Mouse (Mus musculus) kidney, postnatal 0 days (tissue): Measurements from ENCODE around the gene Lax1. TPM values are rescaled to one million over a fixed set of nuclear protein-coding genes. Genes with fewer than 3 reads are reported as not detected.

Experiments
- ATAC-seq: fragments of 200-750 bp; cut with Nextera tagmentation; replicated peaks from 2 replicates; pipeline ENCODE4 v1.8.0; 2017; ENCODE audit warnings: low read depth, moderate number of reproducible peaks, moderate TSS enrichment, moderate library complexity; ENCODE audit not compliant: low FRiP score
- DNase-seq: peaks from one replicate; pipeline ENCODE4 v3.0.0-alpha.2; 2016; ENCODE audit warnings: low spot score
- H3K27ac ChIP-seq: fragments of 300-500 bp; sonication (generic); 2 replicates; pipeline ENCODE4 v1.5.1; 2014; ENCODE audit warnings: mild to moderate bottlenecking
- H3K27me3 ChIP-seq: fragments of 300-500 bp; sonication (generic); 2 replicates; pipeline ENCODE4 v1.6.1; 2014; ENCODE audit warnings: low read length, mixed read lengths; ENCODE audit not compliant: insufficient read depth
- H3K36me3 ChIP-seq: fragments of 300-500 bp; sonication (generic); 2 replicates; pipeline ENCODE4 v1.6.1; 2014; ENCODE audit warnings: low read length, mixed read lengths; ENCODE audit not compliant: insufficient read depth
- H3K4me1 ChIP-seq: fragments of 300-500 bp; sonication (generic); replicated peaks from 2 replicates; pipeline ENCODE4 v1.6.1; 2014; ENCODE audit warnings: antibody characterized with exemption, low read length, mixed read lengths; ENCODE audit not compliant: insufficient read depth
- H3K4me2 ChIP-seq: fragments of 300-500 bp; sonication (generic); 2 replicates; pipeline ENCODE4 v1.6.1; 2014; ENCODE audit warnings: mild to moderate bottlenecking, low read length, moderate library complexity, mixed read lengths
- H3K4me3 ChIP-seq: fragments of 300-500 bp; sonication (generic); replicated peaks from 2 replicates; pipeline ENCODE4 v1.5.1; 2014; ENCODE audit warnings: low read depth, low read length
- H3K9ac ChIP-seq: fragments of 300-500 bp; sonication (generic); 2 replicates; pipeline ENCODE4 v1.6.1; 2014; ENCODE audit warnings: low read depth, low read length
- H3K9me3 ChIP-seq: fragments of 300-500 bp; sonication (generic); replicated peaks from 2 replicates; pipeline ENCODE4 v1.6.1; 2016; ENCODE audit warnings: low read length, inconsistent platforms, mixed read lengths
- CTCF ChIP-seq: IDR thresholded peaks from 2 replicates; pipeline ENCODE4 v1.5.1; 2016; ENCODE audit warnings: antibody characterized with exemption, low read depth, mild to moderate bottlenecking, moderate library complexity
- WGBS: fragments of 180-500 bp; shearing (Covaris S2); extraction: QIAGEN DNeasy Blood & Tissue Kit; methylation state at CpG from one replicate; pipeline ENCODE4 v1.1.7; 2014; 5-methylcytosine and 5-hydroxymethylcytosine counted together
- polyA plus RNA-seq: library from polyadenylated mRNA; unstranded; fragments of >200 nt; fragmentation: Nextera tagmentation; extraction: Ambion mirVana; gene quantifications from 2 replicates; pipeline ENCODE4 v1.2.1, GENCODE M21; 2015

Gene Lax1
- 0.58 and 0.61 TPM in 2 replicates for polyA plus RNA-seq

GRCm38 (mm10) chr1:133689897-133690296, at the start of gene Lax1:
Gene Lax1, minus strand, starts transcription at chr1:133690108.
- no peak for ATAC-seq
- WGBS, result 14% methylated on average over 6 of the region's 6 CpGs
- no peaks in the 10 kb centered on the region for H3K9me3 ChIP-seq
- peaks cover 17% of the 10 kb centered on the region for H3K4me1 ChIP-seq
- no peaks in the 10 kb centered on the region for H3K27me3 ChIP-seq
- no peaks in the 10 kb centered on the region for H3K36me3 ChIP-seq
- H3K4me3 ChIP-seq, result no peak within 1 kb of the TSS
- no peak within 1 kb of the TSS for H3K9ac ChIP-seq
- H3K4me2 ChIP-seq, result no peak within 1 kb of the TSS
- DNase-seq, result peak; percentile 22
- TF ChIP-seq CTCF, result no peak
- H3K27ac ChIP-seq, result no peak within 1 kb of the TSS

- DNase-seq (peak; percentile 19), ATAC-seq (no peak)
- H3K4me1 ChIP-seq, result peaks cover under 1% of the 10 kb centered on the region; the same call in 1 of the 2 replicates
- H3K4me3 ChIP-seq, result no peak overlapping the region
- no peak for TF ChIP-seq CTCF
- no peak overlapping the region for H3K4me2 ChIP-seq
- H3K9me3 ChIP-seq, result no peaks in the 10 kb centered on the region
- no peaks in the 10 kb centered on the region for H3K27me3 ChIP-seq
- H3K27ac ChIP-seq, result no peak overlapping the region
- no peak overlapping the region for H3K9ac ChIP-seq
- WGBS, result 54% methylated on average over 7 of the region's 7 CpGs
- 0 out of 2 replicates have a peak, but pooled peaks cover 6% of the 10 kb centered on the region for H3K36me3 ChIP-seq
These were observed 46.8 kb upstream of the Lax1 start for GRCm38 (mm10) chr1:133736664-133737063.

- peak; percentile 68 for ATAC-seq
- Histone ChIP-seq H3K4me2 (peak overlapping the region; percentile 48), H3K9me3 (no peaks in the 10 kb centered on the region), H3K4me1 (no peaks in the 10 kb centered on the region), H3K27me3 (no peaks in the 10 kb centered on the region), H3K9ac (0 out of 2 replicates have a peak overlapping the region, but pooled peaks have one; percentile 46), H3K27ac (no peak overlapping the region), H3K36me3 (0 out of 2 replicates have a peak, but pooled peaks cover 6% of the 10 kb centered on the region), H3K4me3 (peak overlapping the region; percentile 20; the same call in 1 of the 2 replicates)
- peak; percentile 97 for TF ChIP-seq CTCF
- 8% methylated on average over 17 of the region's 17 CpGs for WGBS
- DNase-seq, result peak; percentile 92
These were observed 46.2 kb upstream of the Lax1 start for GRCm38 (mm10) chr1:133735995-133736652.

- H3K27me3 ChIP-seq, result no peaks in the 10 kb centered on the region
- no peaks in the 10 kb centered on the region for H3K4me1 ChIP-seq
- DNase-seq, result peak; percentile 64
- no peaks in the 10 kb centered on the region for H3K9me3 ChIP-seq
- no peak overlapping the region for H3K9ac ChIP-seq
- H3K36me3 ChIP-seq, result 0 out of 2 replicates have a peak, but pooled peaks cover 7% of the 10 kb centered on the region
- TF ChIP-seq CTCF, result no peak
- no peak overlapping the region for H3K27ac ChIP-seq
- H3K4me3 ChIP-seq, result no peak overlapping the region
- no peak for ATAC-seq
- 27% methylated on average over 11 of the region's 11 CpGs for WGBS
- H3K4me2 ChIP-seq, result no peak overlapping the region
These were observed 42.9 kb upstream of the Lax1 start for GRCm38 (mm10) chr1:133732814-133733213.

DNA sequence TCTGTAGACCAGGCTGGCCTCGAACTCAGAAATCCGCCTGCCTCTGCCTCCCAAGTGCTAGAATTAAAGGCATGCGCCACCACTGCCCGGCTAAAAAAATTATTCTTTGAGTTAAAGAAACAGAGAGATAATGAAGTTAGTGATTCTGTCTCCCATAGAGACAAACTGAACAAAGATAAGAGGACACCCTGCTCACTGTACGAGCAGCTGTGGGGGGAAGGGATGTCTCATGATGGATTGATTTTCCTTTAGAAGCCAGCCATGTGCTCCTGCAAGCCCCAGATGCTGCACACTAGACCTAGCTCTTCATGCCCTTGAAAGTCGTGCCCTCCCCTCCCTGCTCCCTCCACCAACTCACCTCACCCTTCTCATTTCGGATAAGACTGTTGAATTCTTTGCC, 38.4 kb upstream of the Lax1 start:
- no peak for TF ChIP-seq CTCF
- no peaks in the 10 kb centered on the region for H3K4me1 ChIP-seq
- ATAC-seq (no peak), DNase-seq (no peak)
- no peaks in the 10 kb centered on the region for H3K9me3 ChIP-seq
- no peak overlapping the region for H3K4me3 ChIP-seq
- H3K4me2 ChIP-seq, result no peak overlapping the region
- no peak overlapping the region for H3K9ac ChIP-seq
- H3K36me3 ChIP-seq, result 0 out of 2 replicates have a peak, but pooled peaks cover 3% of the 10 kb centered on the region
- H3K27ac ChIP-seq, result no peak overlapping the region
- no peaks in the 10 kb centered on the region for H3K27me3 ChIP-seq
- WGBS, result 85% methylated on average over 7 of the region's 7 CpGs

DNA sequence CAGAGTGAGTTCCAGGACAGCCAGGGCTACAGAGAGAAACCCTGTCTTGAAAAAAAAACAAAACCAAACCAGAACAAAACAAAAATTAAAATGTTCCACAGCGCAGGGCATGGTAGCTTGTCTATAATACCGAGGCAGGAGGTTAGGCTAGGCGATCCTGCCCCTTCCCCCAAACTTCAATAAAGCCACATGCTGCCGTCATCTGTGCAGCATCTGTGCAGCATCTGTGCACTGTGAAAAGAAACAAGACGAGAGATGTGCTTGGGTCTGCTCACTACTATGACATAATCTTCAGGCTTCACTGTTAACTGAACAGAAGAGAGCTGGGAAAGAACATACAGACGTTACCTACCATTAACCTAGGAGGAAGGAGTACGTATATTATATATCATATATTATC, 30.4 kb upstream of the Lax1 start:
- Histone ChIP-seq H3K36me3 (no peaks in the 10 kb centered on the region), H3K4me1 (no peaks in the 10 kb centered on the region), H3K4me3 (no peak overlapping the region), H3K4me2 (no peak overlapping the region), H3K9me3 (no peaks in the 10 kb centered on the region), H3K27me3 (no peaks in the 10 kb centered on the region), H3K27ac (no peak overlapping the region), H3K9ac (no peak overlapping the region)
- TF ChIP-seq CTCF, result no peak
- no peak for DNase-seq
- 87% methylated on average over 7 of the region's 7 CpGs for WGBS
- no peak for ATAC-seq
